Mouse (Mus musculus) testis, adult 2 months (tissue): ENCODE results near the gene Lancl1.

Experiments used
- CTCF ChIP-seq: fragments of 200-500 bp; IDR thresholded peaks from 2 replicates; pipeline ENCODE4 v1.5.1; 2012; ENCODE audit warnings: low read depth, mild to moderate bottlenecking, inconsistent platforms, low read length, moderate library complexity; ENCODE audit not compliant: control insufficient read depth, insufficient read depth, insufficient replicate concordance
- POLR2A ChIP-seq: fragments of 200-500 bp; IDR thresholded peaks from 2 replicates; pipeline ENCODE4 v1.6.1; 2012; ENCODE audit warnings: low read depth, mild to moderate bottlenecking, inconsistent platforms, low read length, moderate library complexity; ENCODE audit not compliant: control insufficient read depth

GRCm38 (mm10) chr1:67017101-67017870, 21.4 kb downstream of the Lancl1 start:
- no peak for TF ChIP-seq CTCF
- no peak for TF ChIP-seq POLR2A
